Mouse (Mus musculus): ENCODE data around the gene 6030498E09Rik.

Gene 6030498E09Rik

DNA sequence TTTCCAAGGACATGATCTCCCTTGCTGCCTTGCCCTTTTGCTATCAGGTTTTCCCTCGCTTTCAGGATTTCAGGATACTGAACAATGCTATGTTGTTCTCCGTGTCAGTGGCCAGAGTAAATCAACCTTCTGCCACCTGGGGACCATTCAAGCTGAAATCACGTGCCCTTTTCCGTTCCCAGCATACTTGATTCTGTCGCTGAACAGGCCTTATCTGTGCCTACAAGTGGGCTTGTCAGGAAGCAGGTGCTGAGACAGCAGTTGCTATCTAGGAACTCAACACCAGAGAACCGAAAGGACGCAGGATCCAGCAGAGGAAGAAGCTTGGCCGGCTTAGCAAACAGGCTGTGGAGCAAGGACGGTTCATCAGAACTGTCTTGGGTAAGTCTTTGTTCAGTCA, at the start of gene 6030498E09Rik:
TSS of gene 6030498E09Rik (plus strand) at position 194 of the 400 bp plus-strand sequence.
- no peak for DNase-seq

DNA sequence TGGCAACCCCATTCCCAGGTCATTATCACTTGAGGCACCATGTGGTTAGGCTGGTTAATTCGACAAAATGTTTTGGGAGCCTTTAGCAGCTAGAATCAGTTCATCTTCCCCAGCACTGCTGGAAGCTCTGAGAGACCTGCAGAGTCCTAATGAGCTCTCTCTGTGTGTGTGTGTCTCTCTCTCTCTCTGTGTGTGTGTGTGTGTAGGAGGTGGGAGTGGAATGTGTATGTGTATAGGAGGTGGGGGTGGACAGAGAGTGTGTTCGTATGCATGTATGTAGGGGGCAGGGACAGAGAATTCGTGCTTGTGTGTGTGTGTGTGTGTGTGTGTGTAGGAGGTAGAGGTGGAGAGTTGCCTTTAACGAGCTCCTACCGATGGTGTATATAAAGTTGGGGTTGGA, 42.4 kb upstream of the 6030498E09Rik start:
- no peak for DNase-seq

DNA sequence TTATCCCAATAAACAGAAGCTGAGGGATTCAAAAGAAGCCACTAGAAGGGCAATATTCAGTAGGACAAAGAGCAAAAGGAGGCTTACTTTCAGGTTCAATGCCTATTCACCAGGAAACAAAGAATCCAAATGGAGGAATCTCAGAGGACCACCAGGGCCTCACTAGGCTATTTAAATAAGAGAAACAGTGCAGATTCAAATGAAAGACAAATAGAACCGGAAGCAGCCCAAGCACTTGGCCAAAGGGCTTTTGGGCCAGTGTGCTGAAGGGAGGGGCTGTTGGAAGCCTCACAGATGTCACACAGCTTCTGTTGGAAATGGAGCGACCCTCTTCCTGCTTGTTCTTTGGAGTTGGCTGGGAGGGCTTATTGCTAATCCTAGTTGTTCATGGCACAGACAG, 41.8 kb upstream of the 6030498E09Rik start:
- no peak for DNase-seq

DNA sequence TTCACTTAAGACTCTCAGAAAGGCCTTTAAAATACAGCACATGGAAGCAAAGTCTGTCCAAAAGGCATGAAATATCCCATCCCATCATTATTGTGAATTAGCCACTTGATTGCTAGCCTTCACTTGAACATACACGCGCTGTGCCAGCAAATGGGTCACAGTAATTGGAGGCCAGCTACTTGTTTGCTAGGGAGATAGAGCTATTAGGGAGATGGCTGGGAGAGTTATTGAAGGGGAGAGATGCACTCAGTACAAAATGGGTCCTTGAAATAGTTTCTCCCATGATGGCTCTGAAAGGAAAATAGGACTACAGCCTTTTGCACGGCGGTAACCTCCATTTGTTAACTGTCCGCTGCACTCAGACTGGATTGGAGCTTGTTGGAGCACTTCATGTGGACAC, 38.8 kb upstream of the 6030498E09Rik start:
- no peak for DNase-seq

DNA sequence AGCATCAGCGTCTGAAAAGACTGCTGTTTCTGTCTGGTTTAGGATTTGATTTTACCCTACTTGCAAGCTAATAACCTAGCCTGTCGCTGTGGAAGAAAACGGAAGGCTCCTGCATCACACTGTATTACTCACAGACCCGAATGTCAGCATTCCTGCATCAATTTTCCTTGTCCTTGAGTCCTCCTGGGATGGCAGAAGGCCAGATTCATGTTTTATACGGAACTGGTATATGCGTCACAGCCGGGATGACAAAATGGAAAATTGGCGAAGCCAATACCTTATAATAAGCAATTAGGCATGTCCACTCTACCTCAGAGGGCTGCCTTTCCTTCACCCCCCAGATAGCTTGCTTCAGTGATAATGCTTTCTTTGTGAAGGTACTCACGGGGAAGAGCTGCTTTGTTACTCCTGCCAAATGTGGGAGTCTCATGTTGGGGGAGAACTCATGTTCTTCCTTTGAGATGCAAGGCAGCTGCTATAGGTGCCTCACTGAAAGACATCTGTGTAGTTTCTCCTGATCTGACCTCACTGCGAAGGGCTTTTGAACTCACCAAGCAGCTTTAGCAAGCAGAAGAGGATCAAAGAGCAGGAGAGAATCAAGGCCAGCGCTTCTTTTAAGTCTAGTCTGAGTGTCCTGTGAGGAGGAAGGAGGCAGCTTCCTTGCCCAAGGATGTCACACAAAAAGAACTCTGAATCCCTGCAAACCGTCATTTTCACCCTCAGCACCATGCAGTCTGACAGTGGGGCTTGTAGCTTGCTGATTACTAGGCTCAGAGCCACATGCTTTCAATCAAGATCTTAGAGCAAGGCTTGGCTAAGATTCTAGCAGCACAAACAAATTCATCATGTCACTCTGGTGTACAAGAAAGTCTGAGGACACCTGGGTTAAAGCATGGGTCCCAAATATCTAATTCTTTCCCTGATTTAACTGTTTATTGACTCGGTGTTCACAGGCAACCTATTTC, 37.3 kb upstream of the 6030498E09Rik start:
- no peak for DNase-seq

DNA sequence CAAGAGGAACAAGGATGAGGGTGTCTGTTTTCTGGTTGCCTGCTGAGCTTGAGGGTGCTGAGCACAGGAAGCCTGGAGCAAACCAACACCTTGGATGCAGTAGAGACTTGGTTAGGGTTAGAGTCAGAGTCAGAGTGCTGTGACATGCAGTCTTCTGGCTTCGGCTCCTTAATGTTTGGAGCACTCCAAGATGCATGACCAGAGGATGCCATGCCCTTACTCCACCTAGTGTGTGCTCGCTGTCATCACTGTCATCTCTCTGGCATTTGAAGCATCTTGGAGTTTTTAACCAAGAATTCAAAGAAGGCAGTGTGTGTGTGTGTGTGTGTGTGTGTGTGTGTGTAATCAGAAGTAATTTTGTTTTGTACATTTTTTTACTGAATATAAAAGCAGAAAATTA, 1.0 kb upstream of the 6030498E09Rik start:
- no peak for DNase-seq

DNA sequence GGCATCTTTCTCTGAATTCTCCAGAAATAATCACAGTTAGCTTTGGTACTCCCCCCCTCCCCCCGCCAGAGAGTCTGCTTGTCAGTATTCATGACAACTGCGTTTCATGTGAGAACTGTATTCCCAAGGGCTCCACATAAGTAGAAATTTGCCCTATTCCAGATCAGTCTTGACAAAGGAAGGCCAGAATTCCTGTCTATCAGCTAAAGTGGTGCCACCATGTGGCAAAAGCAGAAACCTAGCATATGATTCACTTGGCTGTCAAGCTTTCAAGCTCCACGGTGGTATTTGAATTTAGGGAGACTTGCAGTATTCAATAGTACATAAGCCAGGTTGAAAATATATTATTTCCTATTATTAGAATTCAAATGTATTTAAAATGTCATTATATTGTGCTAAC, 585 bp upstream of the 6030498E09Rik start:
- DNase-seq: peak in 1 of 2 experiments; percentile 1

DNA sequence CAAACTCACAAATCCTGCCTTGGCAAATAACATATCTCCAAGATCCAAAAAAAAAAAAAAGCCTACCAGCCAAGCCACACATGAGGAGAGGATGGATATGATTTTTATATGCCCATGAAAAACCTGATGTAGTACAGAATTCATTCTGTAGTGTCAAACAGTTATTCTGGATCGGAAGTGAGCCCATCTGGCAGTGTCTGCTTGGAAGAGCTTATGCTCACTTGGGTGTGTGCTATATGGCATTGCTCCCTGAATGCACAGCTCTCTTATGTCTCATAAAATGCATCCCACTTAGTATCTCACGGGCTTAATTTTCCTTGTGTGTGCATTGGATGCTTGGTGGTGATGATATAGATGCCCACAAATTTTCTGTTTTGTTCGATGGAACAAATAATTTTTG, 21.9 kb downstream of the 6030498E09Rik start:
- no peak for DNase-seq

DNA sequence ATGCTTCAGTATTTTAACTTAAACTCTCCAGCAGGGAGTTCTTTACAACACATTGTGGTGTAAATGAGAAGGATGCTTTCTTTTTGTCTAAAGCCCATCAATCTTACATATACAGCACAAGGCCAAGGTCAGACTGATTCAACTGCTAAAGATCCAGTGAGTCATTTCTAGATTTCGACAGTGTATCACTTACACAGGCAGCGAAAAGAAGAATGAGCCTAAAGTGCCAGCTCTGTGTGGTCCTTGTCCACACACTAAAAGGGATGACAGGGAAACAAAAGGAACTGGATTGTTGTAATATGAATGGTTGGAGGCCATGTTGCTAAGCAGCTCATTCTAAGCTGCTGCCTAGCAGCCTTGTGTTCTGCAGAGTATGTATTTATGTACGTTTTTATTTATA, 41.5 kb downstream of the 6030498E09Rik start:
- no peak for DNase-seq

DNA sequence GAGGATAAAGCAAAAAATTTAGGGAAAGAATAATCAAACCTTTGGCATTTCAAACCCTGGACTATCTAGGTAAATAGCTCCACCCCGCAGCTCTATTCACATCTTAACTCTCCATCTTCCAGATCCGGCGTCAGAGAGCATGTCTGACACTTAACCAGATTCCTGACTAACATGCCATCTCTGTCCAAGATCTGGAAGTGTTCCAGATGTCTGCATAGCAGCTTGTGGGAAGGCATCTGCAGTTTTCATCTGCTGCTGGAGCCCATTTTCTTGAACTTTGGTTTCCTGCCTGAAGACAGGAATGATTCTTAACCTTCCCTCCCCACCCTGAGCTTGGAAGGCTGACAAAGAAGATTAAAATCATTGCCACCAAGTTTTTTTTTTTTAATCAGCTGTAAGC, 44.4 kb downstream of the 6030498E09Rik start:
- no peak for DNase-seq

DNA sequence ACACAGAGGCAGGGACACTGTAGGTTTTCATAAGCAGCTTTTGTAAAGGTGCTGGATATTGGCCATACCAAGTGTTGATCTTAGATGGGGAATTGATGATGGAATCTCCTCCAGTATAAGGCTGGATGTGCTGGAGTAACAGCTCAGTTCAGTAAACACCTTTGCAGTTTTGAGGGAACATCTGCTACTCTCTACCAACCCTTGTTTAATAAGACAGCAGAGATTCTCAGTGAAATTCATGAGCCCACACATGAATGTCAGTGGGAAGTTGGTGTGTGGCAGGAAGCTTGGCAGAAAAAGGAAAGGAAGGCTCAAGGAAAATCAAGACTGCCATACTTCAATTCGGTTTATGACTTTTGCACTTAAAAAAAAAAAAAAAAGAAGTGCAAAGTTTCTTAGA, 186.1 kb downstream of the 6030498E09Rik start:
- no peak for DNase-seq

DNA sequence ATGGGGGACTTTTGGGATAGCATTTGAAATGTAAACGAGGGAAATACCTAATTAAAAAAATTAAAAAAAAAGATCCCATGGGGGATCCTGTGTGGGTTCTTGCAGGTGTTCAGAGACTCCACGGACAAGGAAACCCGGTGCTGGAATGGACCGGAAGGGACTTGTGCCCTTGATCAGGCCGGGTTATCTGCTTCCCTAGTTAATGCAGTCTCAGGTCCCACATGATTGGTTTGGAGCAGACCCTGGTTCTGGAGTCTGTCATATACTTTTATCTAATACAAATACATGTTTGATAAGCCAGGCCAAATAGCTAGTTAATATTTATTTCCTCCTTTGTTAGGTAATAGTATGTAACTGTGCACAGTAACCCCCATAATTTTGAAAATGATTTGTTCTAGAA, 223.8 kb downstream of the 6030498E09Rik start:
- DNase-seq: no peak

Measured in cerebellum, adult 18-20 months (tissue).